Mouse (Mus musculus) midbrain, embryonic 13.5 days (tissue): ENCODE measurements at regions not wholly inside any gene's neighbourhood (a gene's known extent, or its start where the extent isn't known, plus 50 kb on each side); places are given as distances from the start of the nearest gene placed in this dataset.

Source experiments
- ATAC-seq: fragments of 200-750 bp; cut with Nextera tagmentation; 2 replicates; pipeline ENCODE4 v1.8.0; 2017; ENCODE audit warnings: mild to moderate bottlenecking, moderate TSS enrichment, moderate library complexity
- H3K27ac ChIP-seq: fragments of 300-500 bp; sonication (generic); 2 replicates; pipeline ENCODE4 v1.5.1; 2015; ENCODE audit warnings: inconsistent platforms, mild to moderate bottlenecking, moderate library complexity
- H3K27me3 ChIP-seq: fragments of 300-500 bp; sonication (generic); 2 replicates; pipeline ENCODE4 v1.6.1; 2015; ENCODE audit warnings: mild to moderate bottlenecking, inconsistent platforms
- H3K36me3 ChIP-seq: fragments of 300-500 bp; sonication (generic); 2 replicates; pipeline ENCODE4 v1.6.1; 2015; ENCODE audit warnings: mild to moderate bottlenecking, inconsistent platforms
- H3K4me1 ChIP-seq: fragments of 300-500 bp; sonication (generic); replicated peaks from 2 replicates; pipeline ENCODE4 v1.6.1; 2015; ENCODE audit warnings: inconsistent platforms
- H3K4me2 ChIP-seq: fragments of 300-500 bp; sonication (generic); replicated peaks from 2 replicates; pipeline ENCODE4 v1.6.1; 2015; ENCODE audit warnings: moderate library complexity, mild to moderate bottlenecking, inconsistent platforms
- H3K4me3 ChIP-seq: fragments of 300-500 bp; sonication (generic); replicated peaks from 2 replicates; pipeline ENCODE4 v1.5.1; 2015; ENCODE audit warnings: mild to moderate bottlenecking, inconsistent platforms
- H3K9ac ChIP-seq: fragments of 300-500 bp; sonication (generic); replicated peaks from 2 replicates; pipeline ENCODE4 v1.6.1; 2015; ENCODE audit warnings: mild to moderate bottlenecking, inconsistent platforms
- H3K9me3 ChIP-seq: fragments of 300-500 bp; sonication (generic); 2 replicates; pipeline ENCODE4 v1.6.1; 2016; ENCODE audit warnings: mild to moderate bottlenecking, inconsistent platforms
- WGBS: fragments of 180-500 bp; shearing (Covaris S2); methylation state at CpG from one replicate; pipeline ENCODE4 v1.1.7; 2015; 5-methylcytosine and 5-hydroxymethylcytosine counted together

DNA sequence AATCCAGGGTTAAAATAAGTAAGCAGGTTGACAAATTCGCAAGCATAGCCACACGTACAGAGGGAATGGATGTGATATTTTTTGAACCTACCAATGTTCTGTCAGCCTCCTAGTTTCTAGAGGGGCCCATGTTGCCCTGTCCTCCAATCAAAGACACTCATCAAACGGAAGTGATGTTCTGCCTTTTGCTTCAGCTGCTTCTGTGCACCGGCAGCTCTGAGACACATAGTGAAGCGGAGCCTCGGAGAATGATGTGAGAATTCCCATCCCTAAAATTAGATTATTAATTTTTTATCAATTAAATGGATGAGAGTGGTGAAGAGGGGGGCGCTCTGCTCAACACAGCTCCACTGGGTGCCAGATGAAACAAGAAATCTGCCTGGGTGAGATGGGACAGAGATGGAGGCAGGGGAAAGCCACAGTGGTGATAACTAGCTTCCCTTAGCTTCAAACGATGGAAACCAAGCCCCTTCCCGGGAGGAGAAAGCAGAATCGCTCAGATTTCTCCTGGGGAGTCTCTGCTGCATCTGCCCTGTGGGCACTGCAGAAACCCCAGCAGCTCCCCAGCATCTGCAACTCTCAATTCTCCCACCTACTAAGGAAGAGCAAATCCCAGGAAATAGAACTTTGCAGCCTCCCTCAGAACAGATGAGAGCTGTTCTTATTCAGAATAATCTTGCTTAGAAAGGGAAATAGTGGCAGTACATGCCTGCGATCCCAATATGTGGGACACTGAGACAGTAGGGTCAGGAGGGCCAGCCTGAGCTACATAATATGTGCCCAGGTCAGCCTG lies 391.7 kb upstream of the Clint1 start:
- H3K4me1 ChIP-seq: peaks cover 3% of the 10 kb centered on the region; the same call in 1 of the 2 replicates
- H3K9ac ChIP-seq: no peak overlapping the region
- H3K36me3 ChIP-seq: no peaks in the 10 kb centered on the region
- no peaks in the 10 kb centered on the region for H3K9me3 ChIP-seq
- H3K4me2 ChIP-seq: no peak overlapping the region
- H3K27me3 ChIP-seq: no peaks in the 10 kb centered on the region
- no peak for ATAC-seq
- no peak overlapping the region for H3K4me3 ChIP-seq
- no peak overlapping the region for H3K27ac ChIP-seq
- 83% methylated on average over 11 of the region's 11 CpGs for whole genome bisulfite sequencing

- Histone ChIP-seq H3K4me2 (no peak overlapping the region), H3K9me3 (no peaks in the 10 kb centered on the region), H3K27me3 (no peaks in the 10 kb centered on the region), H3K9ac (no peak overlapping the region), H3K36me3 (no peaks in the 10 kb centered on the region), H3K4me3 (no peak overlapping the region), H3K27ac (no peak overlapping the region), H3K4me1 (peaks cover 2% of the 10 kb centered on the region; the same call in 1 of the 2 replicates)
- ATAC-seq: no peak
- WGBS: 49% methylated on average over 4 of the region's 4 CpGs
These were observed 387.4 kb upstream of the Clint1 start for GRCm38 (mm10) chr11:45464501-45464900.

DNA sequence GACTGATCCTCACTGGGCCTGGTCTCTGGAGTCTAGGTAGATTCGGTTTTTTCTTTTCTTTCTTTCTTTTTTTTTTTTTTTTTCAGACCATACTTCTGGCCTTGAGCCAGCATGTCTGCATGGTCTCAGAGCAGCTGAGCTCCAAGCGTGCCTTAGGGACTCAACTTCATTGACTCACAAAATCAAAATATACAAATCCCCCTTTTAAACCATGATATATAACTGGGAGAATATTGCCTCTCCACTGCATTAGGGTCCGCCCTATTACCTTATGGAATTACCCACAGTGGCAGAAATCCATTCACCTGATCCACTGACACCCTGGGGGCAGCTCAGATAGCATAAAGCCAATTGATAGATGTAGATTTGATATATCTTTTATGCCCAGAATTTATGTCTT lies 385.5 kb upstream of the Clint1 start:
- 51% methylated on average over 3 of the region's 3 CpGs for WGBS
- peaks cover 2% of the 10 kb centered on the region; the same call in 1 of the 2 replicates for H3K4me1 ChIP-seq
- no peaks in the 10 kb centered on the region for H3K36me3 ChIP-seq
- H3K4me2 ChIP-seq: no peak overlapping the region
- H3K27ac ChIP-seq: peak overlapping the region; percentile 70
- no peaks in the 10 kb centered on the region for H3K9me3 ChIP-seq
- H3K27me3 ChIP-seq: no peaks in the 10 kb centered on the region
- ATAC-seq: peak; percentile 53; the same call in 1 of the 2 replicates
- no peak overlapping the region for H3K4me3 ChIP-seq
- no peak overlapping the region for H3K9ac ChIP-seq

- Histone ChIP-seq H3K27ac (no peak overlapping the region), H3K4me1 (peaks cover 7% of the 10 kb centered on the region; the same call in 1 of the 2 replicates), H3K4me3 (no peak overlapping the region), H3K36me3 (no peaks in the 10 kb centered on the region), H3K9me3 (no peaks in the 10 kb centered on the region), H3K9ac (no peak overlapping the region), H3K27me3 (no peaks in the 10 kb centered on the region), H3K4me2 (no peak overlapping the region)
- WGBS: 61% methylated on average over 5 of the region's 5 CpGs
- ATAC-seq: no peak
These were observed 379.7 kb upstream of the Clint1 start for GRCm38 (mm10) chr11:45472171-45472570.

- Histone ChIP-seq H3K27me3 (no peaks in the 10 kb centered on the region), H3K27ac (no peak overlapping the region), H3K9ac (no peak overlapping the region), H3K4me3 (no peak overlapping the region), H3K4me2 (no peak overlapping the region), H3K9me3 (no peaks in the 10 kb centered on the region), H3K4me1 (peaks cover 7% of the 10 kb centered on the region; the same call in 1 of the 2 replicates), H3K36me3 (no peaks in the 10 kb centered on the region)
- 42% methylated on average over 4 of the region's 4 CpGs for WGBS
- no peak for ATAC-seq
These were observed 374.9 kb upstream of the Clint1 start for GRCm38 (mm10) chr11:45476917-45477316.

DNA sequence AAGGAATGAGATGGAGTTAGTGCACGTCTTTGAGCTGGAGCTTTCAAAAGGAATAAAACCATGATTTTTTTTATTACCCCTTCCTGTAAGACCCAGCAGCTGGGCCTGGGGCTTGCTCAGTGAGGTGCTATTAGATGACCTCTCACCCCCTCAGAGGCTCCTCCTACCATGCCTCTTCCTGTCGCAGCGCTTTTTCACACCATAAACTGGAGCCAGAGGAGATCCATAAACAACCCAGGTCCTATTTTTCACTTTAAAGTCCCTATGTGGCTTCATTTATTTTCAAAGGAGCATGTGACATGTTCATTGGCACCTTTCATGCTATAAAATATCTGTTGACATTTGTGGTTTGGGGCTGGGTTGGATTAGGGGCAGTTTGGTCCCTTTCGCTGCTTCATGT lies 365.9 kb upstream of the Clint1 start:
- H3K27me3 ChIP-seq: no peaks in the 10 kb centered on the region
- no peak overlapping the region for H3K4me3 ChIP-seq
- H3K36me3 ChIP-seq: no peaks in the 10 kb centered on the region
- peaks cover 1% of the 10 kb centered on the region; the same call in 1 of the 2 replicates for H3K4me1 ChIP-seq
- WGBS: 96% methylated on average over 4 of the region's 4 CpGs
- ATAC-seq: no peak
- no peak overlapping the region for H3K27ac ChIP-seq
- H3K9ac ChIP-seq: no peak overlapping the region
- H3K9me3 ChIP-seq: no peaks in the 10 kb centered on the region
- no peak overlapping the region for H3K4me2 ChIP-seq

- peak overlapping the region; percentile 65 for H3K27ac ChIP-seq
- H3K27me3 ChIP-seq: no peaks in the 10 kb centered on the region
- H3K4me3 ChIP-seq: no peak overlapping the region
- no peaks in the 10 kb centered on the region for H3K36me3 ChIP-seq
- H3K9ac ChIP-seq: no peak overlapping the region
- WGBS: 51% methylated on average over 17 of the region's 20 CpGs
- no peaks in the 10 kb centered on the region for H3K9me3 ChIP-seq
- peak; percentile 86 for ATAC-seq
- peaks cover 7% of the 10 kb centered on the region; the same call in 1 of the 2 replicates for H3K4me1 ChIP-seq
- H3K4me2 ChIP-seq: no peak overlapping the region
These were observed 360.6 kb upstream of the Clint1 start for GRCm38 (mm10) chr11:45491021-45491967.

DNA sequence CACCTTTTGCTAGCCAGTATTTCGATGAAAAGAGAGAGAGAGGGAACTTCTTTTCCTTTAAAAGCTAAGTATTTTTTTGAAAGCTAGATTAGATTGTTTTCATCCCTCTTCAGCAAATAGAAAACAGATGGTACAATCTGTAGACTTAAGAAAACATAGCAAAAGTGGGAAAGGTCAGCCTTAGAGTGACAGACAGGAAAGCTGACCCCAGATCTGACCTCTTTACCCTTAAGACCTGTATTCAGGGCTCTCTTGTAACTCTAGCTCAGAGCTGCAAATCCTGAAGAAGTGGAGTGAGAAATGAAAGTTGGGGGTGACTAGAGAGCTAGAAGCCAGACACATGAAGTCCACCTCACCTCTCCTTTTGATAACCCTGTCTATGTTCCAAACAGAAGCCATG lies 356.6 kb upstream of the Clint1 start:
- H3K9me3 ChIP-seq: no peaks in the 10 kb centered on the region
- H3K9ac ChIP-seq: no peak overlapping the region
- no peak overlapping the region for H3K27ac ChIP-seq
- H3K4me1 ChIP-seq: peaks cover 7% of the 10 kb centered on the region; the same call in 1 of the 2 replicates
- no peak for ATAC-seq
- WGBS: 75% methylated on average over 1 of the region's 1 CpGs
- no peak overlapping the region for H3K4me2 ChIP-seq
- no peaks in the 10 kb centered on the region for H3K36me3 ChIP-seq
- H3K27me3 ChIP-seq: no peaks in the 10 kb centered on the region
- no peak overlapping the region for H3K4me3 ChIP-seq

- 0 out of 2 replicates have a peak, but pooled peaks cover 5% of the 10 kb centered on the region for H3K4me1 ChIP-seq
- WGBS: 56% methylated on average over 4 of the region's 4 CpGs
- H3K27ac ChIP-seq: no peak overlapping the region
- no peaks in the 10 kb centered on the region for H3K36me3 ChIP-seq
- no peak overlapping the region for H3K4me2 ChIP-seq
- no peaks in the 10 kb centered on the region for H3K27me3 ChIP-seq
- no peaks in the 10 kb centered on the region for H3K9me3 ChIP-seq
- H3K4me3 ChIP-seq: no peak overlapping the region
- H3K9ac ChIP-seq: no peak overlapping the region
- no peak for ATAC-seq
These were observed 343.3 kb upstream of the Clint1 start for GRCm38 (mm10) chr11:45508566-45508965.

DNA sequence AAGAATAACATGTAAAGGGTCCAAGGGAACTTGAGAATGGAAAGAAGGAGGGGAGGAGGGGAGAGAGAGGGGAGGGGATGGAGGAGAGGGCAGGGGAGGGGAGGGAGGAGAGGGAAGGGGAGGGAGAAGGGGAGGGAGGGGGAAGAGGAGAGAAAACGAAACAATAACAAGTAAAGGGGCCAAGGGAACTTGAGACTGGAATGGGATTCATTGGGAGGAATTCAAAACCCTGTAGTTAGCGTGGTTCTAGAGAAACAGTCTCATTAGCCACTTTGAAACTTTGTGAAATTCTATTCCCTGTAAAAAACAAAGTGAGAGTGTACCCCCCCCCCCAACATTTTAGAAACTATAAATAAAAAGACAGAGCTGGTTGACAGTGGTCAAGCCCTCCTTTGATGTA lies 342.6 kb upstream of the Clint1 start:
- H3K9ac ChIP-seq: no peak overlapping the region
- no peak overlapping the region for H3K4me2 ChIP-seq
- no peak overlapping the region for H3K27ac ChIP-seq
- no peak overlapping the region for H3K4me3 ChIP-seq
- peaks cover 5% of the 10 kb centered on the region; the same call in 1 of the 2 replicates for H3K4me1 ChIP-seq
- no peaks in the 10 kb centered on the region for H3K9me3 ChIP-seq
- 46% methylated on average over 2 of the region's 2 CpGs for WGBS
- no peaks in the 10 kb centered on the region for H3K27me3 ChIP-seq
- no peaks in the 10 kb centered on the region for H3K36me3 ChIP-seq
- ATAC-seq: no peak

GRCm38 (mm10) chr11:45514415-45515271 lies 337.2 kb upstream of the Clint1 start:
- Histone ChIP-seq H3K36me3 (no peaks in the 10 kb centered on the region), H3K27ac (peak overlapping the region; percentile 30; the same call in 1 of the 2 replicates)
- ATAC-seq: peak; percentile 50; the same call in 1 of the 2 replicates

More at GRCm38 (mm10) chr11:45514415-45515271, 337.2 kb upstream of the Clint1 start:
- H3K27me3 ChIP-seq: no peaks in the 10 kb centered on the region
- no peak overlapping the region for H3K4me3 ChIP-seq
- no peaks in the 10 kb centered on the region for H3K9me3 ChIP-seq
- no peak overlapping the region for H3K4me2 ChIP-seq
- H3K9ac ChIP-seq: no peak overlapping the region
- 67% methylated on average over 10 of the region's 10 CpGs for WGBS
- peaks cover 6% of the 10 kb centered on the region for H3K4me1 ChIP-seq
